Mouse (Mus musculus) megakaryocyte, embryonic 14.5 days (primary cell): ENCODE results near the gene Gm21985. TPM values are rescaled to one million over a fixed set of nuclear protein-coding genes. Genes with fewer than 3 reads are reported as not detected.

Experiments
- H3K27me3 ChIP-seq: replicated peaks from 2 replicates; pipeline ENCODE3; 2012; ENCODE audit warnings: inconsistent platforms
- H3K36me3 ChIP-seq: replicated peaks from 2 replicates; pipeline ENCODE3; 2012; ENCODE audit warnings: low read length, inconsistent platforms, mixed read lengths
- H3K4me1 ChIP-seq: 2 replicates; pipeline ENCODE4 v1.6.1; 2012; ENCODE audit warnings: inconsistent platforms
- H3K4me3 ChIP-seq: replicated peaks from 2 replicates; pipeline ENCODE3; 2012; ENCODE audit warnings: moderate library complexity, mild to moderate bottlenecking, inconsistent platforms
- H3K9me3 ChIP-seq: 2 replicates; pipeline ENCODE4 v1.6.1; 2012; ENCODE audit warnings: inconsistent platforms
- FLI1 ChIP-seq: IDR thresholded peaks from 2 replicates; pipeline ENCODE4 v1.6.1; 2012; ENCODE audit warnings: low read length, inconsistent platforms, mixed read lengths
- GATA1 ChIP-seq: IDR thresholded peaks from 3 replicates; pipeline ENCODE4 v1.6.1; 2012; ENCODE audit warnings: mixed read lengths, low read length, inconsistent platforms, borderline replicate concordance
- polyA plus RNA-seq: library from polyadenylated mRNA; stranded (reverse); fragments of >175 nt; gene quantifications from 2 replicates; pipeline ENCODE4 v1.2.3, GENCODE M21; 2012; ENCODE audit warnings: low replicate concordance; ENCODE audit not compliant: insufficient read depth

Gm21985 gene
- polyA plus RNA-seq, 1 experiment = not detected

GRCm38 (mm10) chr2:112315638-112316037 lies 49.5 kb downstream of the Gm21985 start:
- no peak overlapping the region for H3K4me3 ChIP-seq
- TF ChIP-seq FLI1 = no peak
- TF ChIP-seq GATA1 = no peak
- no peaks in the 10 kb centered on the region for H3K9me3 ChIP-seq
- peaks cover 24% of the 10 kb centered on the region for H3K36me3 ChIP-seq
- H3K4me1 ChIP-seq = peaks cover 7% of the 10 kb centered on the region; the same call in 1 of the 2 replicates
- H3K27me3 ChIP-seq = no peaks in the 10 kb centered on the region

GRCm38 (mm10) chr2:112318227-112318626 lies 52.1 kb downstream of the Gm21985 start:
- TF ChIP-seq GATA1 = no peak
- no peak for TF ChIP-seq FLI1
- Histone ChIP-seq H3K4me1 (no peaks in the 10 kb centered on the region; the same call in 1 of the 2 replicates), H3K4me3 (no peak overlapping the region), H3K27me3 (no peaks in the 10 kb centered on the region), H3K9me3 (no peaks in the 10 kb centered on the region), H3K36me3 (peaks cover 15% of the 10 kb centered on the region)

GRCm38 (mm10) chr2:112318905-112319304 lies 52.8 kb downstream of the Gm21985 start:
- Histone ChIP-seq H3K4me3 (no peak overlapping the region), H3K27me3 (no peaks in the 10 kb centered on the region), H3K9me3 (no peaks in the 10 kb centered on the region), H3K4me1 (no peaks in the 10 kb centered on the region; the same call in 1 of the 2 replicates), H3K36me3 (peaks cover 15% of the 10 kb centered on the region)
- TF ChIP-seq FLI1 (no peak), GATA1 (no peak)

- Histone ChIP-seq H3K4me1 (peaks cover 16% of the 10 kb centered on the region), H3K9me3 (no peaks in the 10 kb centered on the region), H3K4me3 (no peak overlapping the region), H3K27me3 (no peaks in the 10 kb centered on the region), H3K36me3 (peaks cover 20% of the 10 kb centered on the region)
- TF ChIP-seq FLI1 (no peak), GATA1 (no peak)
Measured at GRCm38 (mm10) chr2:112328069-112328777, 62.1 kb downstream of the Gm21985 start.

GRCm38 (mm10) chr2:112332051-112332898 lies 66.2 kb downstream of the Gm21985 start:
- no peaks in the 10 kb centered on the region for H3K9me3 ChIP-seq
- TF ChIP-seq FLI1 (no peak), GATA1 (no peak)
- peaks cover 11% of the 10 kb centered on the region for H3K4me1 ChIP-seq
- H3K27me3 ChIP-seq = no peaks in the 10 kb centered on the region
- peaks cover 53% of the 10 kb centered on the region for H3K36me3 ChIP-seq
- H3K4me3 ChIP-seq = no peak overlapping the region

- H3K27me3 ChIP-seq = no peaks in the 10 kb centered on the region
- H3K9me3 ChIP-seq = no peaks in the 10 kb centered on the region
- H3K4me1 ChIP-seq = peaks cover 1% of the 10 kb centered on the region; the same call in 1 of the 2 replicates
- no peak for TF ChIP-seq GATA1
- no peak for TF ChIP-seq FLI1
- no peak overlapping the region for H3K4me3 ChIP-seq
- H3K36me3 ChIP-seq = peaks cover 92% of the 10 kb centered on the region
Measured at GRCm38 (mm10) chr2:112337211-112337610, 71.1 kb downstream of the Gm21985 start.

GRCm38 (mm10) chr2:112339736-112340135 lies 73.6 kb downstream of the Gm21985 start:
- Histone ChIP-seq H3K27me3 (no peaks in the 10 kb centered on the region), H3K9me3 (no peaks in the 10 kb centered on the region), H3K4me1 (no peaks in the 10 kb centered on the region), H3K36me3 (peaks cover 88% of the 10 kb centered on the region), H3K4me3 (no peak overlapping the region)
- TF ChIP-seq FLI1 (no peak), GATA1 (no peak)

GRCm38 (mm10) chr2:112341117-112341516 lies 75.0 kb downstream of the Gm21985 start:
- no peaks in the 10 kb centered on the region for H3K9me3 ChIP-seq
- peaks cover 87% of the 10 kb centered on the region for H3K36me3 ChIP-seq
- H3K4me1 ChIP-seq = no peaks in the 10 kb centered on the region
- no peak overlapping the region for H3K4me3 ChIP-seq
- TF ChIP-seq FLI1 (no peak), GATA1 (no peak)
- H3K27me3 ChIP-seq = no peaks in the 10 kb centered on the region

- Histone ChIP-seq H3K4me1 (no peaks in the 10 kb centered on the region), H3K36me3 (peaks cover 90% of the 10 kb centered on the region), H3K4me3 (no peak overlapping the region), H3K27me3 (no peaks in the 10 kb centered on the region), H3K9me3 (no peaks in the 10 kb centered on the region)
- TF ChIP-seq GATA1 (no peak), FLI1 (no peak)
Measured at GRCm38 (mm10) chr2:112348246-112348645, 82.1 kb downstream of the Gm21985 start.

GRCm38 (mm10) chr2:112353685-112354455 lies 87.8 kb downstream of the Gm21985 start:
- H3K4me3 ChIP-seq = no peak overlapping the region
- H3K4me1 ChIP-seq = no peaks in the 10 kb centered on the region
- TF ChIP-seq FLI1 (no peak), GATA1 (no peak)
- no peaks in the 10 kb centered on the region for H3K27me3 ChIP-seq
- peaks cover 96% of the 10 kb centered on the region for H3K36me3 ChIP-seq
- no peaks in the 10 kb centered on the region for H3K9me3 ChIP-seq
